ENCODE assay signal across 8 mouse cellular contexts in genomic region chr14:15438096-15438484, GRCm38 (mm10). TPM values are rescaled to one million over a fixed set of nuclear protein-coding genes. Genes with fewer than 3 reads are reported as not detected.
DNase-seq lines count a peak whose midpoint lies in the region; ATAC-seq and TF ChIP-seq lines count a peak whose summit lies in the region.

No protein-coding gene starts in this region.

- DNase-seq in embryo, embryonic 10 days (ENCODE audit: low spot score) = peak; percentile 35
- DNase-seq in embryo, embryonic 11 days = no peak
- peak; percentile 28 for DNase-seq in ES-E14 (ENCODE audit: low read depth, low spot score)
- peak; percentile 34 for DNase-seq in hindbrain, embryonic 14.5 days (ENCODE audit: low spot score)
- DNase-seq in right cerebral cortex, postnatal 4 days = peak; percentile 34
- no peak for DNase-seq in thymus, adult 18-20 months

- H3K9me3 ChIP-seq in ES-E14 (ENCODE audit: control insufficient read depth, insufficient read depth, low read depth, low read length) = no peaks in the 10 kb centered on the region
- no peaks in the 10 kb centered on the region for H3K9me3 ChIP-seq in hindbrain, embryonic 14.5 days (ENCODE audit: control insufficient read depth, low read length)
- no peaks in the 10 kb centered on the region for H3K9me3 ChIP-seq in limb, embryonic 15.5 days

- peak overlapping the region; percentile 61 to 73 for H3K4me3 ChIP-seq in ES-E14 (ENCODE audit: insufficient read depth in 1 of 2, low read depth in 1 of 2, low read length in 2 of 2, poor library complexity in 1 of 2, severe bottlenecking in 1 of 2)
- H3K4me3 ChIP-seq in embryonic fibroblast, embryonic 13.5 days (ENCODE audit: insufficient read depth, low read length) = peak overlapping the region; percentile 44
- H3K4me3 ChIP-seq in hindbrain, embryonic 14.5 days (replicated peaks; ENCODE audit: low read length) = peak overlapping the region; percentile 50
- peak overlapping the region; percentile 55 for H3K4me3 ChIP-seq in limb, embryonic 15.5 days

- 0 out of 2 replicates have a peak, but pooled peaks cover 3% of the 10 kb centered on the region for H3K27me3 ChIP-seq in hindbrain, embryonic 14.5 days (ENCODE audit: control insufficient read depth, insufficient read depth, low read length)
- H3K27me3 ChIP-seq in limb, embryonic 15.5 days = peaks cover 21% of the 10 kb centered on the region

- no peaks in the 10 kb centered on the region for H3K4me1 ChIP-seq in ES-E14 (ENCODE audit: control insufficient read depth in 2 of 2, insufficient read depth in 2 of 2, low read length in 2 of 2, poor library complexity in 1 of 2)
- no peaks in the 10 kb centered on the region for H3K4me1 ChIP-seq in embryonic fibroblast, embryonic 13.5 days (ENCODE audit: control insufficient read depth, insufficient read depth, low read length)
- no peaks in the 10 kb centered on the region for H3K4me1 ChIP-seq in hindbrain, embryonic 14.5 days (replicated peaks; ENCODE audit: control insufficient read depth, insufficient read depth, low read length)
- peaks cover 11% of the 10 kb centered on the region; the same call in 1 of the 2 replicates for H3K4me1 ChIP-seq in limb, embryonic 15.5 days

- TF ChIP-seq POLR2A in embryonic fibroblast, embryonic 13.5 days (IDR thresholded peaks at IDR 0.05; ENCODE audit: low read depth, low read length) = no peak

- no peaks in the 10 kb centered on the region for H3K36me3 ChIP-seq in ES-E14 (ENCODE audit: control insufficient read depth, insufficient read depth, low read length, poor library complexity, severe bottlenecking)
- H3K36me3 ChIP-seq in hindbrain, embryonic 14.5 days (replicated peaks; ENCODE audit: control insufficient read depth, insufficient read depth) = no peaks in the 10 kb centered on the region
- H3K36me3 ChIP-seq in limb, embryonic 15.5 days = no peaks in the 10 kb centered on the region

- in situ Hi-C loops in ES-E14 (cut with MboI; ENCODE audit: low sequenced_read_pairs in 2 of 2, unreplicated experiment in 2 of 2) = no loop called here

- ATAC-seq in hindbrain, embryonic 14.5 days (ENCODE audit: low FRiP score) = peak; percentile 24
- no peak for ATAC-seq in limb, embryonic 15.5 days (ENCODE audit: insufficient number of reproducible peaks, low FRiP score, low TSS enrichment, low read depth)

- H3K9ac ChIP-seq in ES-E14 (ENCODE audit: insufficient read depth, low read depth, low read length, poor library complexity, severe bottlenecking) = peak overlapping the region; percentile 59; the same call in 1 of the 2 replicates
- H3K9ac ChIP-seq in hindbrain, embryonic 14.5 days = peak overlapping the region; percentile 75
- H3K9ac ChIP-seq in limb, embryonic 15.5 days = 0 out of 2 replicates have a peak overlapping the region, but pooled peaks have one; percentile 20

- H3K27ac ChIP-seq in ES-E14 (ENCODE audit: insufficient read depth, low read depth, low read length, poor library complexity, severe bottlenecking) = no peak overlapping the region
- no peak overlapping the region for H3K27ac ChIP-seq in embryonic fibroblast, embryonic 13.5 days (ENCODE audit: insufficient read depth, low read length)
- H3K27ac ChIP-seq in hindbrain, embryonic 14.5 days = peak overlapping the region; percentile 76
- no peak overlapping the region for H3K27ac ChIP-seq in limb, embryonic 15.5 days

- no peak for TF ChIP-seq CTCF in embryonic fibroblast, embryonic 13.5 days (IDR thresholded peaks at IDR 0.05; ENCODE audit: borderline replicate concordance, insufficient read depth, low read length)

- peak overlapping the region; percentile 64 for H3K4me2 ChIP-seq in hindbrain, embryonic 14.5 days (replicated peaks)
- H3K4me2 ChIP-seq in limb, embryonic 15.5 days = peak overlapping the region; percentile 97

- under 1% methylated on average over 11 of the region's 11 CpGs for WGBS in hindbrain, embryonic 14.5 days
- under 1% methylated on average over 11 of the region's 11 CpGs for WGBS in limb, embryonic 15.5 days

TF ChIP-seq in ES-E14, 5 proteins besides CTCF, POLR2A, EP300 and RAD21:
- TF ChIP-seq MAFK (IDR thresholded peaks at IDR 0.05; ENCODE audit: insufficient read depth, low read depth, low read length) = no peak
- peak; percentile 75; the same call in 1 of the 2 replicates for TF ChIP-seq CHD2 (IDR thresholded peaks at IDR 0.05; ENCODE audit: low read depth, low read length)

RNA-seq across cellular contexts. Expression of gene Lrrc3b, which starts 0.7 kb away (rescaled TPM):
- 0.48 and 0.80 TPM in 2 replicates for total RNA-seq in ES-E14 (2012; rRNA removed)
- not detected in 2 replicates for polyA plus RNA-seq in embryonic fibroblast, embryonic 13.5 days (2011; ENCODE audit: insufficient read length, low read depth, missing spikeins)
- polyA plus RNA-seq in hindbrain, embryonic 14.5 days (2014; fragmentation: Nextera tagmentation; extraction: Ambion mirVana) = 20.9 and 26.9 TPM in 2 replicates
- 1.8 and 2.5 TPM in 2 replicates for polyA plus RNA-seq in limb, embryonic 15.5 days (2015; fragmentation: Nextera tagmentation; extraction: Ambion mirVana)

Comparison
In these comparisons a context has a peak if more than half of its experiments do, and no peak if none do; other contexts are left out.
1. DNase-seq: peak in embryo, embryonic 10 days (single experiment), ES-E14 (single experiment), hindbrain, embryonic 14.5 days (single experiment) and right cerebral cortex, postnatal 4 days (single experiment); none in embryo, embryonic 11 days (single experiment) and thymus, adult 18-20 months (0 of 2).
2. H3K9ac ChIP-seq: peak in every context shown above with its lines; median percentile 75 in hindbrain, embryonic 14.5 days; 59 in ES-E14; 20 in limb, embryonic 15.5 days.
3. Peak in every context shown above with its lines, with median percentiles within 50 percentile points of each other: H3K4me3 ChIP-seq.